Mouse (Mus musculus) adrenal gland, postnatal 14 days (tissue): ENCODE results near the gene Gstp2. TPM values are rescaled to one million over a fixed set of nuclear protein-coding genes. Genes with fewer than 3 reads are reported as not detected.

Source experiments
- DNase-seq: peaks from one replicate; pipeline ENCODE4 v3.0.0; 2021; ENCODE audit warnings: mixed read lengths
- total RNA-seq: library from RNA; stranded (reverse); gene quantifications from 2 replicates; pipeline ENCODE4 v1.2.3, GENCODE M21; 2021

Gene Gstp2
- total RNA-seq, 1 experiment from 2014 or later: 76.7 TPM

GRCm38 (mm10) chr19:4005971-4006370, 39.9 kb downstream of the Gstp2 start:
- DNase-seq: no peak

- DNase-seq: no peak
These were observed 40.7 kb downstream of the Gstp2 start for GRCm38 (mm10) chr19:4005091-4005490.

GRCm38 (mm10) chr19:4004331-4004730, 41.5 kb downstream of the Gstp2 start:
- DNase-seq: no peak

GRCm38 (mm10) chr19:4003641-4004040, 42.2 kb downstream of the Gstp2 start:
- no peak for DNase-seq

- DNase-seq: no peak
These were observed 42.7 kb downstream of the Gstp2 start, which contains the start of gene Doc2g for GRCm38 (mm10) chr19:4003112-4003511. Gene Doc2g, plus strand, starts transcription at chr19:4003313.

- no peak for DNase-seq
These were observed 44.1 kb downstream of the Gstp2 start for GRCm38 (mm10) chr19:4001752-4002151.

GRCm38 (mm10) chr19:4000949-4001525, 44.8 kb downstream of the Gstp2 start:
- no peak for DNase-seq

- peak; percentile 96 for DNase-seq
These were observed 45.5 kb downstream of the Gstp2 start, which contains the start of the genes Nudt8 and Gm49405 for GRCm38 (mm10) chr19:4000119-4000900. Gene Nudt8, plus strand, starts transcription at chr19:4000580. Gene Gm49405, plus strand, starts transcription at chr19:4000626.

- DNase-seq: no peak
These were observed 46.6 kb downstream of the Gstp2 start for GRCm38 (mm10) chr19:3999121-3999730.

GRCm38 (mm10) chr19:3998335-3998734, 47.5 kb downstream of the Gstp2 start:
- no peak for DNase-seq

GRCm38 (mm10) chr19:3997231-3997630, 48.6 kb downstream of the Gstp2 start:
- DNase-seq: no peak

GRCm38 (mm10) chr19:3996747-3997146, 49.1 kb downstream of the Gstp2 start:
- no peak for DNase-seq

GRCm38 (mm10) chr19:3996106-3996505, 49.7 kb downstream of the Gstp2 start:
- DNase-seq: no peak

GRCm38 (mm10) chr19:3995505-3995904, 50.3 kb downstream of the Gstp2 start:
- DNase-seq: no peak

- no peak for DNase-seq
These were observed 50.9 kb downstream of the Gstp2 start for GRCm38 (mm10) chr19:3994932-3995331.

GRCm38 (mm10) chr19:3992416-3992815, 53.4 kb downstream of the Gstp2 start, which contains the start of gene Tbx10:
Gene Tbx10, plus strand, starts transcription at chr19:3992752.
- DNase-seq: no peak

- no peak for DNase-seq
These were observed 53.9 kb downstream of the Gstp2 start for GRCm38 (mm10) chr19:3991966-3992365.

GRCm38 (mm10) chr19:3991562-3991961, 54.3 kb downstream of the Gstp2 start:
- DNase-seq: no peak

GRCm38 (mm10) chr19:3990804-3991203, 55.0 kb downstream of the Gstp2 start:
- no peak for DNase-seq
